Mouse (Mus musculus): Measurements from ENCODE around the gene Tnfrsf1b.

Gene Tnfrsf1b

GRCm38 (mm10) chr4:145257751-145258434, 11.2 kb upstream of the Tnfrsf1b start:
- no peak for DNase-seq (ENCODE audit: low read depth, low spot score)

- DNase-seq (ENCODE audit: low read depth, low spot score) = no peak
These were observed 9.5 kb upstream of the Tnfrsf1b start for GRCm38 (mm10) chr4:145256144-145256543.

- DNase-seq (ENCODE audit: low read depth, low spot score) = no peak
These were observed 7.7 kb upstream of the Tnfrsf1b start for GRCm38 (mm10) chr4:145254418-145254817.

- DNase-seq (ENCODE audit: low read depth, low spot score) = no peak
These were observed 5.9 kb upstream of the Tnfrsf1b start for GRCm38 (mm10) chr4:145252611-145253010.

- no peak for DNase-seq (ENCODE audit: low read depth, low spot score)
These were observed 4.9 kb upstream of the Tnfrsf1b start for GRCm38 (mm10) chr4:145251546-145251945.

- no peak for DNase-seq (ENCODE audit: low read depth, low spot score)
These were observed 3.3 kb upstream of the Tnfrsf1b start for GRCm38 (mm10) chr4:145250002-145250401.

- no peak for DNase-seq (ENCODE audit: low read depth, low spot score)
These were observed 886 bp upstream of the Tnfrsf1b start for GRCm38 (mm10) chr4:145247556-145247955.

GRCm38 (mm10) chr4:145245581-145245980, 1.1 kb downstream of the Tnfrsf1b start:
- DNase-seq (ENCODE audit: low read depth, low spot score) = no peak

GRCm38 (mm10) chr4:145244676-145245075, 2.0 kb downstream of the Tnfrsf1b start:
- no peak for DNase-seq (ENCODE audit: low read depth, low spot score)

- DNase-seq (ENCODE audit: low read depth, low spot score) = no peak
These were observed 3.8 kb downstream of the Tnfrsf1b start for GRCm38 (mm10) chr4:145242719-145243350.

- no peak for DNase-seq (ENCODE audit: low read depth, low spot score)
These were observed 5.9 kb downstream of the Tnfrsf1b start for GRCm38 (mm10) chr4:145240723-145241231.

GRCm38 (mm10) chr4:145239049-145239830, 7.4 kb downstream of the Tnfrsf1b start:
- DNase-seq (ENCODE audit: low read depth, low spot score) = no peak

- DNase-seq (ENCODE audit: low read depth, low spot score) = no peak
These were observed 10.6 kb downstream of the Tnfrsf1b start for GRCm38 (mm10) chr4:145236027-145236426.

- no peak for DNase-seq (ENCODE audit: low read depth, low spot score)
These were observed 13.0 kb downstream of the Tnfrsf1b start for GRCm38 (mm10) chr4:145233487-145234228.

- DNase-seq (ENCODE audit: low read depth, low spot score) = no peak
These were observed 14.9 kb downstream of the Tnfrsf1b start for GRCm38 (mm10) chr4:145231732-145232131.

GRCm38 (mm10) chr4:145230647-145231046, 16.0 kb downstream of the Tnfrsf1b start:
- no peak for DNase-seq (ENCODE audit: low read depth, low spot score)

GRCm38 (mm10) chr4:145229524-145230163, 17.0 kb downstream of the Tnfrsf1b start:
- no peak for DNase-seq (ENCODE audit: low read depth, low spot score)

GRCm38 (mm10) chr4:145229051-145229450, 17.6 kb downstream of the Tnfrsf1b start:
- no peak for DNase-seq (ENCODE audit: low read depth, low spot score)

- no peak for DNase-seq (ENCODE audit: low read depth, low spot score)
These were observed 22.1 kb downstream of the Tnfrsf1b start for GRCm38 (mm10) chr4:145224613-145225012.

GRCm38 (mm10) chr4:145222064-145222463, 24.6 kb downstream of the Tnfrsf1b start:
- no peak for DNase-seq (ENCODE audit: low read depth, low spot score)

GRCm38 (mm10) chr4:145221379-145221778, 25.3 kb downstream of the Tnfrsf1b start:
- DNase-seq (ENCODE audit: low read depth, low spot score) = no peak
